ENCODE assay signal across 16 mouse cellular contexts in genomic region chr13:76824932-76825694, GRCm38 (mm10).
DNase-seq lines count a peak whose midpoint lies in the region; ATAC-seq lines count a peak whose summit lies in the region.
"Had no signal": no experiment of that assay in that cellular context is flagged by ENCODE, and none has a peak within 500 bp of the region (broad histone marks: within the 10 kb centered on the region; RNA-seq: fewer than 3 reads in every experiment).

No protein-coding gene starts in this region.

- WGBS in forebrain, embryonic 14.5 days = 48% methylated on average over 10 of the region's 10 CpGs
- WGBS in intestine, embryonic 15.5 days = 49% methylated on average over 10 of the region's 10 CpGs

- peak; percentile 69 for ATAC-seq in frontal cortex, adult (ENCODE audit: low TSS enrichment)
- ATAC-seq in forebrain, embryonic 14.5 days = peak; percentile 70
- no peak for ATAC-seq in intestine, embryonic 15.5 days
- ATAC-seq: inflammation-experienced regulatory T-cells, adult 6 months had no signal

- no peaks in the 10 kb centered on the region for H3K9me3 ChIP-seq in forebrain, embryonic 14.5 days (replicated peaks; ENCODE audit: control insufficient read depth, low read length)
- H3K9me3 ChIP-seq in intestine, embryonic 15.5 days = no peaks in the 10 kb centered on the region
- H3K9me3 ChIP-seq: embryonic facial prominence, embryonic 12.5 days had no signal

- no peaks in the 10 kb centered on the region for H3K27me3 ChIP-seq in forebrain, embryonic 14.5 days (replicated peaks; ENCODE audit: control insufficient read depth, insufficient read depth, low read length)
- no peaks in the 10 kb centered on the region for H3K27me3 ChIP-seq in intestine, embryonic 15.5 days (replicated peaks)
- H3K27me3 ChIP-seq: embryonic facial prominence, embryonic 12.5 days had no signal

- H3K27ac ChIP-seq in forebrain, embryonic 14.5 days (ENCODE audit: low read depth, low read length) = no peak overlapping the region; the same call in 1 of the 2 replicates
- no peak overlapping the region for H3K27ac ChIP-seq in intestine, embryonic 15.5 days
- H3K27ac ChIP-seq: embryonic facial prominence, embryonic 12.5 days; left cerebral cortex, adult 2 months; stomach, postnatal 0 days had no signal

- H3K4me3 ChIP-seq in forebrain, embryonic 14.5 days (ENCODE audit: low read depth, low read length) = no peak overlapping the region
- no peak overlapping the region for H3K4me3 ChIP-seq in intestine, embryonic 15.5 days (replicated peaks)
- H3K4me3 ChIP-seq: embryonic facial prominence, embryonic 12.5 days; left cerebral cortex, adult 2 months had no signal

- no peaks in the 10 kb centered on the region for H3K36me3 ChIP-seq in forebrain, embryonic 14.5 days (ENCODE audit: control insufficient read depth, insufficient read depth, low read length)
- no peaks in the 10 kb centered on the region for H3K36me3 ChIP-seq in intestine, embryonic 15.5 days
- H3K36me3 ChIP-seq: embryonic facial prominence, embryonic 12.5 days had no signal

- DNase-seq in frontal cortex, postnatal 14 days (ENCODE audit: low spot score in 2 of 2) = no peak
- DNase-seq in forebrain, embryonic 14.5 days (ENCODE audit: low spot score) = peak; percentile 43
- DNase-seq in mesoderm, embryonic 11.5 days (ENCODE audit: low read depth, low spot score) = peak; percentile 62
- peak; percentile 20 for DNase-seq in yolk sac, embryonic 10.5 days (ENCODE audit: low spot score)
- no peak for DNase-seq in urinary bladder, postnatal 10 days (ENCODE audit: low spot score)
- no peak for DNase-seq in ovary, postnatal 10 days (ENCODE audit: low spot score)
- DNase-seq: adrenal gland, postnatal 10 days; cerebellum, adult 11 months; kidney, postnatal 14 days; liver had no signal

- H3K4me1 ChIP-seq in forebrain, embryonic 14.5 days (ENCODE audit: control insufficient read depth, insufficient read depth, low read length) = no peaks in the 10 kb centered on the region
- no peaks in the 10 kb centered on the region for H3K4me1 ChIP-seq in intestine, embryonic 15.5 days (replicated peaks)

- peak overlapping the region; percentile 7; the same call in 1 of the 2 replicates for H3K4me2 ChIP-seq in forebrain, embryonic 14.5 days (ENCODE audit: low read length)
- no peak overlapping the region for H3K4me2 ChIP-seq in intestine, embryonic 15.5 days (replicated peaks)
- H3K4me2 ChIP-seq: embryonic facial prominence, embryonic 12.5 days had no signal

- H3K9ac ChIP-seq in forebrain, embryonic 14.5 days (ENCODE audit: low read length) = no peak overlapping the region
- no peak overlapping the region for H3K9ac ChIP-seq in intestine, embryonic 15.5 days
- H3K9ac ChIP-seq: embryonic facial prominence, embryonic 12.5 days had no signal

Comparison
In these comparisons a context has a peak if more than half of its experiments do, and no peak if none do; other contexts are left out.
1. DNase-seq: peak in forebrain, embryonic 14.5 days (single experiment), mesoderm, embryonic 11.5 days (single experiment) and yolk sac, embryonic 10.5 days (single experiment); none in frontal cortex, postnatal 14 days (0 of 2), urinary bladder, postnatal 10 days (single experiment) and ovary, postnatal 10 days (single experiment).